Mouse (Mus musculus): ENCODE measurements around the gene Kctd12.

Kctd12 gene

DNA sequence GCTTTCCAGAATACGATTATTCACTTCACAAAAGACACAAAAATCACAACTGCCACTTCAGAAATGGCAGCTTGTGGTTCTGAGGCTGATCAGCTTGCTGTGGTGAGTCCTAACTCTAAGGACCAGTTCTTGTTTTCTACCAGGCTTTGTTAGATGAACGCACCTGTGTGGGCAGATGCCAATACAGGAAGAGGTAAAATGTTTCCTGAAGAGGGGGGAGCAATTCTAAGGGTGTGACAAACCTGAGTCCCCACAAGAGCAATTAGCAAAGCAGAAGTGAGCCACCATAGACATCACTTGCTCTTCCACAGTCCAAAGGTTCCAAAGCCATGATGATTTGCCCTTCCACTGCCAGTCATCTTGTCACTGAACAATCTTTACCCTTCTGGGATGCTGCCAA, 20.4 kb downstream of the Kctd12 start:
- no peak for DNase-seq

DNA sequence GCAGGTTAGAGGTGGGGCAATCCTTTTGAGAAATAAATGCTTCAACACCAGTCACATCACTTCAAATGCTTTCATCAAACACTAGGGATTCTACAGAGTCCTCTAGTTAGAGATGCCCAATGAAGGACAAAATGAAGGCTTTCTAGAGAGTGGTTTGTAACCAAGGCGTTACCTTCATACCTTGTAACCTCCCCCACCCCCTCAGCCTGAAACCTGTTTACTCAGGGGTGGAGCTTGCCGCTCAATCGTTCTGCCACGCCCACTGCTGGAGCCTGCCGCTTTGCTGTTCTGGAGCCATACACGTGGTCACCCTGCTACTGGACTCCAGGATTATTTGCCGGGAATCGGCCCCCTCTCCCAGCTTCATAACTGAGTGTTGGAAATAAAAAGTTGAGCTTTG, 28.9 kb downstream of the Kctd12 start:
- DNase-seq = no peak

DNA sequence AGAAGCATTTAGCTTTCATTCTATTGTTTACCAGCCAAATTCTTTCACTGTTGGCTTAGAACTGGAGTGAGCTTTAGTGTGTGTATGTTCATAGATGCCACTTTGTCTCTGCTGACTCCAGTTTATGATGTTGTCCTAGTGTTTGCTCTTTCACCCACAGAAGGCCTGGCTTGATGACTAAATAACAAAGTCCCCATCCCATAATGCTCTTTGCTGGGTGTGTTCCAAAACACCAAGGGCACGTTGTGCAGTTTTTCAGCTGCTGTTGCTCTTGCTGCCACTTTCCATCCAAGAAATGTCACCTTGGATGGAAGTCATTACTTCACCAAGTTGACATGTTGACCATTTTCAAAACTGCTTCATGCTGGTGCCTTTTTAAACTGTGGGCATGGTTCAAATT, 30.5 kb downstream of the Kctd12 start:
- DNase-seq = no peak

DNA sequence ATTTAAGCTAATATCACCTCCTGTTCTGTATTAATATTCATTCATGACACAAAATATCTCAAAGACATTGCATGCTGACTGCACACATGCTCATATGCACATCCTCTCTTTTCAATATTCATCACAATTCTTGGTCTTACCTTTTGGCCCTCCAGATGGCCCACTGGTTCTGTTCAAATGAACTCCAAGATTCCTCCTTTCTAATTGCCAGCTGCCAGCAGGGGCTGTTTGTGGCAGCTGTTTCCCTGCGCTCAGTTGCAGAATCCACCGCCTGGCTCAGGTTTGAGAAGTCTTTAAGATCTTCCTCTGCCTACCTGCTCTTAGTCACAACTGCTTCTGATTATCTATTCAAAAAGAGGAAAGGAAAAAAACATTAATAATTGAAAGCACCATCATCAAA, 34.6 kb downstream of the Kctd12 start:
- no peak for DNase-seq

DNA sequence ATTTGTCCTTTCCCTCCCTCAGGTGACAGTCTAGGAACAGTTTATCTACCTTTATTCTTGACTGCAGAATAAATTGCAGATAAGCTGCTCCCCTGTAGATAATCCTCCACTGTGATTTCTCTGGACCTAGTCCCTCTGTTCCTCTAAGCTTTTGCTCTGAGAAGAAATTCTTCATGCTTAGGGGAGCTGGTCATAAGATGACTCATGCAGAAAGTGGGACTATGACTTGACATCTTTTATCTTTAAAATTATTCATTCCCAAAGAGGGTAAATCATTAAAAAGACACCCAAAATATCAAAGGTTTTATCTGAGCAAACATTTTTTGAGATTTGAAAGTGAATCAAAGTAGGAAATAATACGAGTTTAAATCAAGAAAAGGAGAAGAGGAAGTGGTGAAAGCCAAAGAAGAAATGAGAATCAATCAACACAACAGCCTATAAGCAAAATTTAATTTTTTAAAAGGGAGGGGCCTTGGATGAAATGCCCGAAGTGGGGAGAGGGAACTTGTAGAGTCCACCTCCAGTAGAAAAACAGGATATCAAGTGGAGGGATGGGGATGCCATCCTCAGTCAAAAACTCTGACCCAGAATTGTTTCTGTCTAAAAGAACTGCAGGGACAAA, 40.1 kb downstream of the Kctd12 start:
- DNase-seq = no peak

DNA sequence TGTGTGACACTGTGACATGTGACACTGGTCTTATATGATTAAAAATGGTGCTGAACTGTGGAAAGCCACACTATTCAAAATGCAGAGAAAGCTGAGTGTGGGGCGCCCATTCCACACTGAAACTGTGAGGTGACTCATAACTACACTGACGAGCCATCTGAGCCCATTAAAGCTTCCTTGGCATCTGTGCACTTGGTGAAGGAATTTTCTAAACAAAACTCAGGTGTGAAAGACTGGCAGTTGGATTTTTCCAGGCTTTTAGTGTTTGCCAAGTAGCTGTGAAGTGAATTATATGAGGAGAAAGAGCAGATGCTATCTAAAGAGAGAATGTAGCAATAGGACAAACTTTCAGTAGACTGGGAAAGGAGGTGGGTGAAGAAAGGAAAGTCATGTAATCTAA, 47.6 kb downstream of the Kctd12 start:
- no peak for DNase-seq

DNA sequence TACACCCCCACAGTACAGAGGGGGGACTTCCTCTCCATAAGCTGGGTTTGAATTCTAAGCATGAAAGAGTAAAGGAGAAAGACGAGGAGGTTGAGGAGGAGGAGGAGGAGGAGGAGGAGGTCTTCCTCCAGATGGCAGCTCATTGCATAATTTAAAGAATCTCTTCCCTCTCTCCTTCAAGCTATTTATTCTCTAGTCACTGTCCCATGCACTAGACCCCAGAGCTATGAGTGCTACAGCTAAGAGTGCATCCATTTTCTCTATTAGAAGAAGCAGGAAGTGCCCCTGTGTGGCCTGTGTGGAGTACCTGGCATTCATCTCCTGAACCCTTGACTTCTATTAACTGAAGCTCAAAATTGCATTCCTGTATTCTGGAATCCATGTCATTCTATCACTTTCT, 51.5 kb downstream of the Kctd12 start:
- DNase-seq = no peak

DNA sequence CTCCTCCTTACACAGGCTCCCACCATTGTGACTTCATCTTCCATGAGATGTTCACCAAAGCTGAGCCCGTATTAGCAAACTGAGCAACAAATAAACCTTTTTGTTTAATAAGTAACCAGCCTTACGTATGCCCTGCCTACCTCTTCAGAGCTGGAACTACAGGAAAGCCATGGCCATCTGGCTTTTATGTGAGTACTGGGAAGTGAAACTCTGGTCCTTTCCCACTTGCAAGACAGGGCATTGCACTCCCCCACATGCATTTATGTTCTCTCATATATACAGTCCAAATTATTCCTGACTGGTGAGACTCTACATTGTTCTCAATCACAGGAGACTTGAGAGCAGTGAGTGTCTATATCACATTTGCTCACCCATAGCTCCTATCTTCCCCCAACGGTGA, 52.9 kb downstream of the Kctd12 start:
- DNase-seq = no peak

DNA sequence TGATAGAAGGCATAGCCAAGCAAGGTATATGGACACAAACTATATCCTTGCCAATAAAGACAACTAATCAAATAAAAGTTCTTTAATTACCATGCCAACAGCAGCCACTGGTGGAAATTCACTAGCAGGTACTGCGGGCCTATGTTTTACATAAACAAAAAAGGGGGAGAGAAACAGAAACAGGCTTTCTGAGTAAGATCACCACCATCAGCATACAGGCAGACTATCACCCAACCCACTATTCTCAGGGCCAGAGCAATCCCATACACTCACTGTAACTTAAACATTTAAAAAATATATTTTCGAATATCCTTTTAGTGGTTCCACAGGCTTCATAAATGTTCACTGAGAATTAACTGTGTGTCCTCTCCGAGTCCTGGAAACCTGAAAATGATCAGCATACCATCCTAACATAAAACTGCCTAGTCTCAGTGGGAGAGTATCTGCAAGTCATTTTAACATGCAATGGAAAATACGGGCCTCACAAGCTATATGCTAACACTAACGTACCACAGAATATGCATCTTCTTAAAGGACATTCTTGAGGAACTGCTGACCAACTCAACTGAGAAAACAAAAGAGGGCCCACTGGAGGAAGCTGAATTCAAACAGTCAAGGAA, 54.5 kb downstream of the Kctd12 start:
- DNase-seq = no peak
